ENCODE assay signal across 12 mouse cellular contexts in the genomic region with DNA sequence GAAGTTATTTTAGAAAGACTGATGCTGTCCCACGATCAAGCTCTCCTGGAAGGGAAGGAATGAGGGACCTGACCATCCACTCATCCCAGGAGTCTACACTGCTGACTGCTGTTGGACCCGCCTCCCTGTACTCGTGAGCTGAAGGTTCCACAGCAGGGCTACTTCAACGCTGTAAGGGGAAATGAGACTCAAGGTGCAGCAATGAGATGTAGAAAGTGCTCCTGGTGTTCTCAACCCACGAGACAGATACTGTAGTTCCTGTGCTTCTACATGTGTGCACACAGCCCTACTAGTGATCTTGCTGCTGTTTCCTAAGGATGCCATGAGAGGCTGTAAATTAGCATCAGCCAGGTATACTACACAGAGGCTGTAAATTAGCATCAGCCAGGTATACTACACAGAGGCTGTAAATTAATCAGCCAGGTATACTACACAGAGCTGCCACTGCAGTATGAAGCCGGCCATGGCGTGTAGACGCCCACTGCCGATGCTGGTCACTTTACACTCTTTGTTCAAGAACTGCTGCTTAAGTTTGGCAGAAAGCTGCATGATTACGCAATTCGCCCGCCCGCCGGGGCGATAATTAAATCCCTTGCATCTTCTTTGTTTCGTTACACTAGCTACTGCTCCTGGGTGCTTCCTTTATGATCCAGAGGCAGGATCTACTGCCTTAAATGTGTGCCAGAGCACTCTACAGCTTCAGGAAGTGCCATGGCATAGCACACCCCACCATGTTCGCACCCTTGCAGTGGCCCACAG. TPM values are rescaled to one million over a fixed set of nuclear protein-coding genes. Genes with fewer than 3 reads are reported as not detected.
A peak's percentile ranks its signal among the peaks of the same experiment; 100 is the strongest.
DNase-seq lines count a peak whose midpoint lies in the region; ATAC-seq and TF ChIP-seq lines count a peak whose summit lies in the region.
"Had no signal": no experiment of that assay in that cellular context is flagged by ENCODE, and none has a peak within 500 bp of the region (broad histone marks: within the 10 kb centered on the region; RNA-seq: fewer than 3 reads in every experiment).

No protein-coding gene starts in this region.

- no peak overlapping the region for H3K27ac ChIP-seq in kidney, adult 2 months (ENCODE audit: insufficient read depth, low read depth, low read length)
- H3K27ac ChIP-seq in lung, postnatal 0 days (ENCODE audit: low read length) = no peak overlapping the region
- H3K27ac ChIP-seq: embryonic facial prominence, embryonic 15.5 days; limb, embryonic 13.5 days had no signal

- no peak for ATAC-seq in lung, postnatal 0 days
- no peak for ATAC-seq in megakaryocyte-erythroid progenitor cell, adult 5-6 weeks (replicated peaks; ENCODE audit: low FRiP score, low TSS enrichment, poor library complexity, severe bottlenecking)

- H3K4me3 ChIP-seq in kidney, adult 2 months (ENCODE audit: insufficient read depth, low read depth, low read length) = no peak overlapping the region
- H3K4me3 ChIP-seq in E14TG2a.4 (replicated peaks; ENCODE audit: low read length) = peak overlapping the region; percentile 43
- no peak overlapping the region for H3K4me3 ChIP-seq in lung, postnatal 0 days (ENCODE audit: low read depth, low read length)
- H3K4me3 ChIP-seq: embryonic facial prominence, embryonic 15.5 days; limb, embryonic 13.5 days had no signal

- 81% methylated on average over 17 of the region's 17 CpGs for WGBS in kidney, adult 2 months
- WGBS in lung, postnatal 0 days = 65% methylated on average over 17 of the region's 17 CpGs

- H3K4me2 ChIP-seq in lung, postnatal 0 days (replicated peaks; ENCODE audit: low read depth, low read length) = no peak overlapping the region
- H3K4me2 ChIP-seq: embryonic facial prominence, embryonic 15.5 days; limb, embryonic 13.5 days had no signal

- no peak overlapping the region for H3K9ac ChIP-seq in lung, postnatal 0 days (replicated peaks; ENCODE audit: low read depth)
- H3K9ac ChIP-seq: embryonic facial prominence, embryonic 15.5 days; limb, embryonic 13.5 days had no signal

- H3K27me3 ChIP-seq in kidney, adult 2 months (replicated peaks; ENCODE audit: control insufficient read depth, insufficient read depth, low read length) = no peaks in the 10 kb centered on the region
- no peaks in the 10 kb centered on the region for H3K27me3 ChIP-seq in E14TG2a.4 (ENCODE audit: insufficient read depth, low read length)
- H3K27me3 ChIP-seq in lung, postnatal 0 days (replicated peaks; ENCODE audit: insufficient read depth, low read length) = no peaks in the 10 kb centered on the region
- H3K27me3 ChIP-seq: embryonic facial prominence, embryonic 15.5 days; limb, embryonic 13.5 days had no signal

- H3K4me1 ChIP-seq in kidney, adult 2 months (ENCODE audit: control insufficient read depth, insufficient read depth, low read length) = no peaks in the 10 kb centered on the region
- peaks cover 54% of the 10 kb centered on the region for H3K4me1 ChIP-seq in E14TG2a.4 (replicated peaks; ENCODE audit: low read depth, low read length)
- no peaks in the 10 kb centered on the region for H3K4me1 ChIP-seq in lung, postnatal 0 days (ENCODE audit: insufficient read depth, low read depth, low read length)
- H3K4me1 ChIP-seq: embryonic facial prominence, embryonic 15.5 days; limb, embryonic 13.5 days had no signal

- H3K36me3 ChIP-seq in kidney, adult 2 months (ENCODE audit: control insufficient read depth, insufficient read depth, low read length) = peaks cover 2% of the 10 kb centered on the region; the same call in 1 of the 2 replicates
- H3K36me3 ChIP-seq in E14TG2a.4 (ENCODE audit: insufficient read depth, low read length) = peaks cover 10% of the 10 kb centered on the region
- H3K36me3 ChIP-seq in lung, postnatal 0 days (ENCODE audit: insufficient read depth, low read length) = peaks cover 8% of the 10 kb centered on the region; the same call in 1 of the 2 replicates

- DNase-seq in kidney, adult 2 months = peak; percentile 8
- no peak for DNase-seq in kidney, adult 11 months
- peak; percentile 47 for DNase-seq in brain, embryonic 14.5 days (ENCODE audit: low read depth)
- DNase-seq in lung, postnatal 0 days (ENCODE audit: low spot score) = peak; percentile 29
- DNase-seq in kidney, postnatal 36 days = no peak
- DNase-seq in cerebellum, postnatal 36 days = no peak
- DNase-seq: cerebellum, postnatal 10 days; retina, postnatal 1 day had no signal

- TF ChIP-seq POLR2A in kidney, adult 2 months (IDR thresholded peaks at IDR 0.05; ENCODE audit: low read depth, low read length) = no peak
- TF ChIP-seq POLR2A in brain, embryonic 14.5 days (IDR thresholded peaks at IDR 0.05; ENCODE audit: borderline replicate concordance, extremely low read depth, insufficient read depth, insufficient read length, poor library complexity, severe bottlenecking) = no peak

- H3K9me3 ChIP-seq in E14TG2a.4 (ENCODE audit: low read length) = no peaks in the 10 kb centered on the region
- no peaks in the 10 kb centered on the region for H3K9me3 ChIP-seq in lung, postnatal 0 days (ENCODE audit: low read length)
- H3K9me3 ChIP-seq: embryonic facial prominence, embryonic 15.5 days; limb, embryonic 13.5 days had no signal

- TF ChIP-seq EP300 in lung, postnatal 0 days (IDR thresholded peaks at IDR 0.05) = no peak

- no peak for TF ChIP-seq CTCF in kidney, adult 2 months (conservative IDR thresholded peaks at IDR 0.05; ENCODE audit: insufficient read depth, insufficient read length, low read depth, low read length)
- TF ChIP-seq CTCF in E14TG2a.4 (conservative IDR thresholded peaks at IDR 0.05; ENCODE audit: low read length) = no peak
- TF ChIP-seq CTCF in brain, embryonic 14.5 days (IDR thresholded peaks at IDR 0.05; ENCODE audit: borderline replicate concordance, extremely low read depth, insufficient read depth, insufficient read length) = no peak
- TF ChIP-seq CTCF in lung, postnatal 0 days (IDR thresholded peaks at IDR 0.05) = no peak

RNA-seq across cellular contexts. Expression of a gene that starts 53.6 kb away (rescaled TPM):
- 1.0 and 2.1 TPM in 2 replicates for polyA plus RNA-seq in kidney, adult 2 months (2012; rRNA removed)
- polyA plus RNA-seq in brain, embryonic 14.5 days (2012; rRNA removed) = 0.42 and 1.0 TPM in 2 replicates
- 0.67 and 0.96 TPM in 2 replicates for polyA plus RNA-seq in lung, postnatal 0 days (2015; fragmentation: Nextera tagmentation; extraction: Ambion mirVana)
- 2.5 and 9.3 TPM in 2 replicates for total RNA-seq in megakaryocyte-erythroid progenitor cell, adult 5-6 weeks (2014; fragmentation: Nextera tagmentation)
- total RNA-seq in megakaryocyte-erythroid progenitor cell, adult 5-6 weeks (2017) = 7.0 and 9.9 TPM in 2 replicates

Comparison
In these comparisons a context has a peak if more than half of its experiments do, and no peak if none do; other contexts are left out.
1. DNase-seq: peak in kidney, adult 2 months (single experiment), brain, embryonic 14.5 days (single experiment) and lung, postnatal 0 days (single experiment); none in kidney, adult 11 months (single experiment), kidney, postnatal 36 days (0 of 2) and cerebellum, postnatal 36 days (0 of 2).